Mouse (Mus musculus): ENCODE data around the gene Ywhag.

Gene Ywhag

GRCm38 (mm10) chr5:135951660-135952059, 17.2 kb upstream of the Ywhag start:
- DNase-seq (ENCODE audit: low read depth, low spot score), result no peak

- DNase-seq (ENCODE audit: low read depth, low spot score), result peak; percentile 59
These were observed 16.4 kb upstream of the Ywhag start for GRCm38 (mm10) chr5:135950710-135951412.

- no peak for DNase-seq (ENCODE audit: low read depth, low spot score)
These were observed 12.2 kb upstream of the Ywhag start for GRCm38 (mm10) chr5:135946621-135947020.

GRCm38 (mm10) chr5:135945916-135946408, 11.5 kb upstream of the Ywhag start:
- peak; percentile 69 for DNase-seq (ENCODE audit: low read depth, low spot score)

- no peak for DNase-seq (ENCODE audit: low read depth, low spot score)
These were observed 8.3 kb upstream of the Ywhag start for GRCm38 (mm10) chr5:135942710-135943109.

- no peak for DNase-seq (ENCODE audit: low read depth, low spot score)
These were observed 6.2 kb upstream of the Ywhag start for GRCm38 (mm10) chr5:135940587-135940986.

GRCm38 (mm10) chr5:135935641-135936190, 1.3 kb upstream of the Ywhag start:
- DNase-seq (ENCODE audit: low read depth, low spot score), result no peak

GRCm38 (mm10) chr5:135935176-135935523, 734 bp upstream of the Ywhag start:
- DNase-seq (ENCODE audit: low read depth, low spot score), result no peak

GRCm38 (mm10) chr5:135933900-135934441, 445 bp downstream of the Ywhag start:
- DNase-seq (ENCODE audit: low read depth, low spot score), result peak; percentile 80

- DNase-seq (ENCODE audit: low read depth, low spot score), result peak; percentile 65
These were observed 1.1 kb downstream of the Ywhag start for GRCm38 (mm10) chr5:135933222-135933899.

- peak; percentile 70 for DNase-seq (ENCODE audit: low read depth, low spot score)
These were observed 2.1 kb downstream of the Ywhag start for GRCm38 (mm10) chr5:135932359-135932758.

- DNase-seq (ENCODE audit: low read depth, low spot score), result peak; percentile 81
These were observed 2.9 kb downstream of the Ywhag start for GRCm38 (mm10) chr5:135931526-135931925.

- DNase-seq (ENCODE audit: low read depth, low spot score), result no peak
These were observed 4.6 kb downstream of the Ywhag start for GRCm38 (mm10) chr5:135929685-135930424.

- DNase-seq (ENCODE audit: low read depth, low spot score), result no peak
These were observed 10.5 kb downstream of the Ywhag start for GRCm38 (mm10) chr5:135923901-135924300.

GRCm38 (mm10) chr5:135919902-135920301, 14.5 kb downstream of the Ywhag start:
- no peak for DNase-seq (ENCODE audit: low read depth, low spot score)

- DNase-seq (ENCODE audit: low read depth, low spot score), result no peak
These were observed 15.8 kb downstream of the Ywhag start for GRCm38 (mm10) chr5:135918593-135918992.

- DNase-seq (ENCODE audit: low read depth, low spot score), result no peak
These were observed 16.4 kb downstream of the Ywhag start for GRCm38 (mm10) chr5:135918059-135918437.

GRCm38 (mm10) chr5:135917327-135918058, 16.9 kb downstream of the Ywhag start:
- DNase-seq (ENCODE audit: low read depth, low spot score), result no peak

GRCm38 (mm10) chr5:135916601-135917000, 17.8 kb downstream of the Ywhag start:
- peak; percentile 80 for DNase-seq (ENCODE audit: low read depth, low spot score)

- DNase-seq (ENCODE audit: low read depth, low spot score), result no peak
These were observed 18.3 kb downstream of the Ywhag start for GRCm38 (mm10) chr5:135916051-135916565.

GRCm38 (mm10) chr5:135914156-135914555, 20.3 kb downstream of the Ywhag start:
- peak; percentile 85 for DNase-seq (ENCODE audit: low read depth, low spot score)

Data from brain, adult 2 months (tissue).